Mouse (Mus musculus) lung, embryonic 16.5 days (tissue): ENCODE results near the gene Cyp4a30b. TPM values are rescaled to one million over a fixed set of nuclear protein-coding genes. Genes with fewer than 3 reads are reported as not detected.
"Not testable (repeated sequence)": the region's sequence is repeated elsewhere in the genome, so short reads cannot be mapped to it uniquely, and the experiment has no call there.

Experiments
- ATAC-seq: fragments of 200-750 bp; cut with Nextera tagmentation; 2 replicates; pipeline ENCODE4 v1.8.0; 2017; ENCODE audit warnings: low read depth, mild to moderate bottlenecking, moderate library complexity
- H3K27ac ChIP-seq: fragments of 300-500 bp; sonication (generic); 2 replicates; pipeline ENCODE4 v1.5.1; 2014; ENCODE audit warnings: mild to moderate bottlenecking, control low read depth, low read length
- H3K27me3 ChIP-seq: fragments of 300-500 bp; sonication (generic); 2 replicates; pipeline ENCODE4 v1.6.1; 2014; ENCODE audit warnings: low read depth, low read length, mixed read lengths; ENCODE audit not compliant: control insufficient read depth, insufficient read depth
- H3K36me3 ChIP-seq: fragments of 300-500 bp; sonication (generic); 2 replicates; pipeline ENCODE4 v1.6.1; 2014; ENCODE audit warnings: low read length; ENCODE audit not compliant: control insufficient read depth, insufficient read depth
- H3K4me1 ChIP-seq: fragments of 300-500 bp; sonication (generic); replicated peaks from 2 replicates; pipeline ENCODE4 v1.6.1; 2014; ENCODE audit warnings: low read length, mixed read lengths; ENCODE audit not compliant: control insufficient read depth, insufficient read depth
- H3K4me2 ChIP-seq: fragments of 300-500 bp; sonication (generic); 2 replicates; pipeline ENCODE4 v1.6.1; 2014; ENCODE audit warnings: low read depth, low read length, control low read depth
- H3K4me3 ChIP-seq: fragments of 300-500 bp; sonication (generic); 2 replicates; pipeline ENCODE4 v1.5.1; 2014; ENCODE audit warnings: mild to moderate bottlenecking, low read length, control low read depth
- H3K9ac ChIP-seq: fragments of 300-500 bp; sonication (generic); 2 replicates; pipeline ENCODE4 v1.6.1; 2014; ENCODE audit warnings: low read length, control low read depth
- H3K9me3 ChIP-seq: fragments of 300-500 bp; sonication (generic); 2 replicates; pipeline ENCODE4 v1.6.1; 2016; ENCODE audit warnings: low read length; ENCODE audit not compliant: control insufficient read depth
- WGBS: fragments of 180-500 bp; shearing (Covaris S2); extraction: QIAGEN DNeasy Blood & Tissue Kit; methylation state at CpG from one replicate; pipeline ENCODE4 v1.1.7; 2014; 5-methylcytosine and 5-hydroxymethylcytosine counted together
- polyA plus RNA-seq: library from polyadenylated mRNA; unstranded; fragments of >200 nt; fragmentation: Nextera tagmentation; extraction: Ambion mirVana; gene quantifications from 2 replicates; pipeline ENCODE4 v1.2.1, GENCODE M21; 2015

Gene Cyp4a30b
- polyA plus RNA-seq, 1 experiment from 2014 or later, result not detected

- not testable (repeated sequence) for H3K27ac ChIP-seq, H3K9ac ChIP-seq, H3K4me2 ChIP-seq, H3K9me3 ChIP-seq, H3K36me3 ChIP-seq, ATAC-seq, H3K4me1 ChIP-seq, H3K27me3 ChIP-seq, H3K4me3 ChIP-seq
- WGBS, result 87% methylated on average over 5 of the region's 5 CpGs
Observed at GRCm38 (mm10) chr4:115518000-115518399, 65.6 kb downstream of the Cyp4a30b start, which contains the start of gene Cyp4a10. TSS of gene Cyp4a10 (plus strand) at chr4:115518264.

DNA sequence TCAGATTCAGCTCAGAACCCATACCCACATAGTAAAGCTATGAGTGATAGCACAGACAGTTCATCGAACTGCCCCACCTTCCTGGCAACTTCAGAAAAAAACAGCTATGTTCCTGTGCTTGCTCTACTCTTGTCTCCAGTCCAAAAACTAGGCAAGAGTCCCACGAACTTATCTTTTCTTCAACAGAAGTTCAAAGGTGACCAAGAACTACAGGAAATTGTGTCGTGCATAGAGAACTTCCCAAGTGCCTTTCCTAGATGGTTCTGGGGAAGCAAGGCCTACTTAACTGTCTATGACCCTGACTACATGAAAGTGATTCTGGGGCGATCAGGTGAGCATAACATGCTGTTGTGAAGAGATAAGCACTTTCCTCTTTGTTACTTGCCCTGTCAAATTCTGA is 67.0 kb downstream of the Cyp4a30b start:
- no peak for ATAC-seq
- no peak overlapping the region for H3K27ac ChIP-seq
- H3K27me3 ChIP-seq, result no peaks in the 10 kb centered on the region
- H3K4me2 ChIP-seq, result no peak overlapping the region
- no peak overlapping the region for H3K9ac ChIP-seq
- no peak overlapping the region for H3K4me3 ChIP-seq
- no peaks in the 10 kb centered on the region for H3K36me3 ChIP-seq
- 52% methylated on average over 4 of the region's 4 CpGs for WGBS
- no peaks in the 10 kb centered on the region for H3K4me1 ChIP-seq
- no peaks in the 10 kb centered on the region for H3K9me3 ChIP-seq

Other genes starting within 250 kb of the Cyp4a30b start
- not detected in 2 replicates for gene Cyp4a29, start 210.5 kb upstream of the Cyp4a30b start, polyA plus RNA-seq
- gene Cyp4a12a, start 153.6 kb upstream of the Cyp4a30b start, polyA plus RNA-seq, result not detected in 2 replicates
- not detected in 2 replicates for gene Cyp4a12b, start 41.0 kb upstream of the Cyp4a30b start, polyA plus RNA-seq
- gene Cyp4a14, start 43.5 kb downstream of the Cyp4a30b start, polyA plus RNA-seq, result not detected in 2 replicates
- gene Cyp4a10, start 65.7 kb downstream of the Cyp4a30b start, polyA plus RNA-seq, result not detected in 2 replicates
- gene Cyp4a31, start 111.0 kb downstream of the Cyp4a30b start, polyA plus RNA-seq, result not detected in 2 replicates
- not detected in 2 replicates for gene Cyp4a32, start 148.4 kb downstream of the Cyp4a30b start, polyA plus RNA-seq
- 27.5 and 32.9 TPM in 2 replicates for gene Cyp4b1, start 195.1 kb downstream of the Cyp4a30b start, polyA plus RNA-seq